Mouse (Mus musculus) MEL (cell line): ENCODE measurements at regions not wholly inside any gene's neighbourhood (a gene's known extent, or its start where the extent isn't known, plus 50 kb on each side); places are given as distances from the start of the nearest gene placed in this dataset.

Source experiments
- CHD2 ChIP-seq: IDR thresholded peaks from 2 replicates; pipeline ENCODE4 v1.6.1; 2011; ENCODE audit warnings: low read length, improper control_type of control experiment
- CTCF ChIP-seq, 3 experiments: IDR thresholded peaks in 2 of 3; conservative IDR thresholded peaks in 1 of 3; 2 replicates each; pipeline ENCODE4 v1.5.1; 2011 to 2012; ENCODE audit warnings: low read length in 3 of 3, low read depth in 2 of 3, mild to moderate bottlenecking in 2 of 3, improper control_type of control experiment in 1 of 3, inconsistent platforms in 1 of 3, mixed read lengths in 1 of 3, moderate library complexity in 1 of 3; ENCODE audit not compliant: control insufficient read depth in 1 of 3, insufficient read depth in 1 of 3, poor library complexity in 1 of 3, severe bottlenecking in 1 of 3
- E2F4 ChIP-seq: IDR thresholded peaks from 2 replicates; pipeline ENCODE4 v1.6.1; 2011; ENCODE audit warnings: low read depth, low read length, improper control_type of control experiment, borderline replicate concordance
- EP300 ChIP-seq, 2 experiments: IDR thresholded peaks; 2 replicates each; pipeline ENCODE4 v1.6.1; 2011; ENCODE audit warnings: improper control_type of control experiment in 2 of 2, low read length in 2 of 2, low read depth in 1 of 2, mild to moderate bottlenecking in 1 of 2
- GABPA ChIP-seq: IDR thresholded peaks from 2 replicates; pipeline ENCODE4 v1.6.1; 2012; ENCODE audit warnings: low read depth, mild to moderate bottlenecking, inconsistent platforms, low read length, improper control_type of control experiment, moderate library complexity
- HCFC1 ChIP-seq: IDR thresholded peaks from 2 replicates; pipeline ENCODE4 v1.6.1; 2012; ENCODE audit warnings: low read depth, mild to moderate bottlenecking, inconsistent platforms, low read length, improper control_type of control experiment, moderate library complexity
- POLR2A ChIP-seq, 2 experiments: IDR thresholded peaks; 2 replicates each; pipeline ENCODE4 v1.6.1; 2011 to 2012; ENCODE audit warnings: low read length in 2 of 2, mild to moderate bottlenecking in 2 of 2, control low read depth in 1 of 2, improper control_type of control experiment in 1 of 2, low read depth in 1 of 2, moderate library complexity in 1 of 2; ENCODE audit not compliant: control insufficient read depth in 1 of 2, insufficient read depth in 1 of 2, poor library complexity in 1 of 2
- ZMIZ1 ChIP-seq: IDR thresholded peaks from 2 replicates; pipeline ENCODE4 v1.6.1; 2012; ENCODE audit warnings: low read depth, mild to moderate bottlenecking, inconsistent platforms, low read length, improper control_type of control experiment, moderate library complexity

- TF ChIP-seq GABPA (no peak), ZMIZ1 (no peak), CTCF (IDR thresholded peaks at IDR 0.05 in 2 of 3, conservative IDR thresholded peaks at IDR 0.05 in 1 of 3; ENCODE audit: control insufficient read depth in 1 of 3, insufficient read depth in 1 of 3, low read depth in 2 of 3, low read length in 3 of 3, poor library complexity in 1 of 3, severe bottlenecking in 1 of 3) (no peak), CHD2 (no peak), HCFC1 (no peak), POLR2A (IDR thresholded peaks at IDR 0.05; ENCODE audit: control insufficient read depth in 1 of 2, insufficient read depth in 1 of 2, low read depth in 1 of 2, low read length in 2 of 2, poor library complexity in 1 of 2) (no peak), EP300 (IDR thresholded peaks at IDR 0.05; ENCODE audit: low read depth in 1 of 2, low read length in 2 of 2) (no peak), E2F4 (no peak)
Measured at GRCm38 (mm10) chr14:120146312-120146711, 104.1 kb upstream of the Oxgr1 start.
